Mouse (Mus musculus) bone marrow macrophage, adult 2 months (primary cell): ENCODE results near the gene Bysl.

ENCODE experiments used
- CTCF ChIP-seq: IDR thresholded peaks from 2 replicates; pipeline ENCODE4 v1.5.1; 2012; ENCODE audit warnings: low read depth, mild to moderate bottlenecking, low read length, moderate library complexity
- POLR2A ChIP-seq: IDR thresholded peaks from 2 replicates; pipeline ENCODE4 v1.6.1; 2012; ENCODE audit warnings: mild to moderate bottlenecking, low read depth, low read length, borderline replicate concordance

GRCm38 (mm10) chr17:47655697-47656096, 44.4 kb upstream of the Bysl start:
- TF ChIP-seq CTCF (no peak), POLR2A (no peak)
